Mouse (Mus musculus) ES-E14 (cell line): Measurements from ENCODE around the gene Cacna1g.

ENCODE experiments used
- CHD2 ChIP-seq: IDR thresholded peaks from 2 replicates; pipeline ENCODE4 v1.6.1; 2014; ENCODE audit warnings: mild to moderate bottlenecking, low read depth, low read length, inconsistent platforms
- MAFK ChIP-seq: IDR thresholded peaks from 2 replicates; pipeline ENCODE4 v1.6.1; 2014; ENCODE audit warnings: mild to moderate bottlenecking, low read depth, low read length, inconsistent platforms; ENCODE audit not compliant: insufficient read depth
- ZC3H11A ChIP-seq: IDR thresholded peaks from 2 replicates; pipeline ENCODE4 v1.6.1; 2012; ENCODE audit warnings: low read depth, mild to moderate bottlenecking, inconsistent platforms, low read length, borderline replicate concordance
- ZNF384 ChIP-seq: IDR thresholded peaks from 2 replicates; pipeline ENCODE4 v1.6.1; 2012; ENCODE audit warnings: low read depth, low read length, inconsistent platforms

GRCm38 (mm10) chr11:94441122-94441521, 32.9 kb downstream of the Cacna1g start:
- TF ChIP-seq ZC3H11A, result no peak
- TF ChIP-seq ZNF384, result no peak
- TF ChIP-seq MAFK, result no peak
- no peak for TF ChIP-seq CHD2
